Mouse (Mus musculus): ENCODE measurements around the gene Tmtc3.

Gene Tmtc3

DNA sequence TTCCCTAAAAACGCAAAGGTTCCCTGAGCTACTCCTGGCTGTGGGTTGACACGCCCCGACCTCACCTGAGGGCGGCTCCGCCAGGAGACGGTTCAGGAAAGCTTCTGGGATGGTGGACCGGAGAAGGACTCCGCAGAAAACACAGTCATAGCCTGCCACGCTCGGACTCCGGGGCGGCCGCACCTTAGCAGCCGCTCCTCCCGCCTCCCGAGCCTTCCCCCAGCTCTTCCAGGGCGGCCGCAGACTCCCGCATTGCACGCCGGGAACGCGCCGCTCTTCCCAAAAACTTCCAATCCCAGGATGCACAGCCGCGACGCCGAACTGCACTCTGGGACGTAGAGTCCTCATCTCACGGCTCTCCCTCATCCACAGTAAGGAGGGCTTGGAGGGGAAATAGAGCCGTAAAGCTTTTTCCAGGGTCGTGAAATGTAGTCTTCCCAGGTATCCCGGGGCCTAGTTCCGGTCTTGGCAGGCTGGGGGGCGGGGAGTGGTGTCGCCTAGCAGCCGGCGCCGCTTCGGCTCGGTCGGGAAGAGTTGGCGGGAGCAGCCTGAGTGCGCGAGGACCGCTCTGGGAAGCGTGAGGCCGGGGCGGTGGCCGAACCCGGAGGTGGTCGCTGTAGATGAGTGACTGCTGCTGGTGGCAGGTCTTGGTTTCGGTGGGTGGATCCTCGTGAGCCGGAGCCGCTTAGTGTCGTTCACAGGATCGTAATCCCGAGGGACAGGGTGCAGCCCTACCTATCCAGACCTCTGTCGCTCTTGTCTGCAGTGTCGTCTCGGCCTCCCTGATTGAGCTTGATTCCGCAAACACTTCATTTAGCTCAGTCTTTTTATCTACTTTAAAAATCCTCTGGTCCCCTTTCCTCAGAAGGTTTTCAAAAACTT, at the start of gene Tmtc3, which contains the start of gene Cep290:
TSS of gene Tmtc3 (minus strand) at position 254 of the 882 bp plus-strand sequence.
TSS of gene Cep290 (plus strand) at position 462 of the 882 bp plus-strand sequence.
- no peak for TF ChIP-seq GATA4 (IDR thresholded peaks at IDR 0.05; ENCODE audit: insufficient replicate concordance, low read length)

DNA sequence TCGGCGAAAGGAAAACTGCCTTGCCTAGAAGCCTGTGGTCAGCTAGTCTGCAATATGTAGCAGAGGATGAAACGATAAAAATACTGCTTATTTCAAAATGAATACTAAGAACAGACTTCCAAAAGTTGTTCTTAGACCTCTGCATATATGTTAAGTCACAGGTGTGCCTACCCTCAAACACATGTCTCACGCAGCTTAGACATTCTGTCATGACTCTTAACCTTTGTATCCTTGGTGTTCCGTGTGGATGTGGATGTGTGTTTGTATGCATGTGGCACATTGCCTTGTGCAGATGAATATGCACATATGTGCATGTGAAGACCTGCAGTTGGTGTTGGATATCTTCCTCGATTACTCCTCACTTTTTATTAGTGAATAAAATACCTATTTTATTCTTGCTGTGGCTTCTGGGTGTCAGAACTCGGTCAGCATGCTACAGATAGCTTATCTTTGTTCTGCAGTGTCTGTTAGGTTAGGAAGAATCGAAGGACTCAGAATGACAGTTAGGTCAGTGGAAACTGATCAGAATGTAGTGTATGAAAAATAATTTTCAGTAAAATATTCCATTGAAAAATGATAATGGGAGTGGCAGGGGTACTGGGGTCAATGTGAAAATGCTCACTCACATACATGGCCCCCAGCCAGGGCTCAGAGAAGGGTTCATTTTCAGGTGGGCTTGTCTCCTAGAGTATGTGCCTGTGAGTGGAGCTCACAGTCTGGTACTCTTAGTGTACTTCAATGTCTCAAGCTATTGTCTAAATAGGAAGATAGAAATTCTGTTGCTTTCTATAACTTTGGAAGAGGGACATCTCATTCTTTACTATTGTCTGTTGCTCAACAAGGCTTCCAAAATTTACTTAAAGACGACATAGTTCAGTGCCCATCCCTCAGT, 37.6 kb upstream of the Tmtc3 start:
- TF ChIP-seq GATA4 (IDR thresholded peaks at IDR 0.05; ENCODE audit: insufficient replicate concordance, low read length) = no peak

DNA sequence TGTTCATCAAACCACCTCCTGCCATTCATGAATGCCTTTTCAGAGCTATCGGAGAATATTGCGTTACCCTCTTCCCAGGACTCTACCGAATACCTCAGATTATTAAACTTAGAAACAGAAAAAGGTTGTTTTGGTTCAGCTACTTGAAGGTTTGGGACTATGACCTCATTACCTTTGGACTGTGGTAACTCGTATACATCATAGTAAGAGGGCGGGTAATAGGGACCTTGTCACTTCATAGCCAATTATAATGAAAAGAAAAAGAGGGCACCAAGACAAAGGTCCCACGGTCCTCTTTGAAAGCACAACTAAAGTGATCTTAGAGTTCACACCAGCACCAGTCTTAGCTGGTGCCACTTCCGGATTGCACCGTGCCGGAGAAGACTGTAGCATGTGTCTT, 35.2 kb upstream of the Tmtc3 start:
- no peak for TF ChIP-seq GATA4 (IDR thresholded peaks at IDR 0.05; ENCODE audit: insufficient replicate concordance, low read length)

DNA sequence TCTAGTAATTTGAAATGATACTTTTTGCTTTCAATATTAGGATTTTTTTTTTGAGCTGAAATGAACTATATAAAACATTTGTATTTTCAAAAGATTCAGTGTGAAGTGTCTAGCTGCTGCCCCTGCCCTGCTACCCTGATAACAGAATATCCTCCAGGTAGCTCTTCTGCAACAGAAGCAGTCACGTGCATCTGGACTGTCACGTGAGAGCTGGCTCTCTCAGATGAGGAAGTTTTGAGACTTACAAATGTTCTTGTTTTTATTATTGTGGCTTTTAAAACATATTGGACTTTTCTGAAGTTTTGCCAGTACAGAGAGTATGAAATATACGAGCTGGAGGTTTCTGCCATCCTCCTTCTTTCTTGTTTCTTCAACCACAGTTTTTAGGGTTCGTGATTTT, 34.5 kb upstream of the Tmtc3 start:
- no peak for TF ChIP-seq GATA4 (IDR thresholded peaks at IDR 0.05; ENCODE audit: insufficient replicate concordance, low read length)

DNA sequence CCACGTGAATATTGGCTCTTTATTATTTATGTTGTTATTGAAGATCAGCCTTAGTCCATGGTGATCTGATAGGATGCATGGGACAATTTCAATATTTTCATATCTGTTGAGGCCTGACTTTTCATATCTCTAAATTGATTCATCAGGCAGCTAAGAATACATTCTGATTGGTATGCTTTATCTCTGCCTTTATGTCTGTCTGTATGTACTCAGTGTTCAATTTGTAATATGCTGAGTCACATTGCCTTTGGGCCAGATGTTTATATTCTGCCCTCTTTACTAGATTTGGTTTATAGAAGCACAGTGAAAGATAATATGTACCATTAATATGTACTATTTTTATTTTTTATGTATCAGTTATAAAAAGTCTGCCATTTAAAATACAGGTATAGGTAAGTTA, 21.0 kb upstream of the Tmtc3 start:
- no peak for TF ChIP-seq GATA4 (IDR thresholded peaks at IDR 0.05; ENCODE audit: insufficient replicate concordance, low read length)

DNA sequence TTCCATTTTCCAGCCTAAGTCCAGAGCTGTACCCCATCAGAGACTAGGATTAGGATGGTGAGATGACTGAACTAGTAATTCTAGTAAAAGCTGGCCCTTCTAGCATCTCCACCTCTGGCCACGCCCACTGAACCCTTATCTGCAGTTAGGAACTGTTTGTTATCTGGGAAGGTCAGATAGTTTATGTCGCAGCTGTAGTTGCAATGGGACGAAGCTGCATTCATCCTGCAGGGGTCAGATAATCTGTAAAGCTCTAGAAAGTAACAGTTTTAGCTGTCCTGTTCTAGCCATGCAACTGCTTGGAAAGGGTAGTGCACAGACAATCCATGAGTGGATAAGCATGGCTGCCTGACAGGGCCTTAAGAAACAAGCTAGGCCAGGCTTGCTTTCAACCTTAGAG, 11.2 kb upstream of the Tmtc3 start:
- no peak for TF ChIP-seq GATA4 (IDR thresholded peaks at IDR 0.05; ENCODE audit: insufficient replicate concordance, low read length)

DNA sequence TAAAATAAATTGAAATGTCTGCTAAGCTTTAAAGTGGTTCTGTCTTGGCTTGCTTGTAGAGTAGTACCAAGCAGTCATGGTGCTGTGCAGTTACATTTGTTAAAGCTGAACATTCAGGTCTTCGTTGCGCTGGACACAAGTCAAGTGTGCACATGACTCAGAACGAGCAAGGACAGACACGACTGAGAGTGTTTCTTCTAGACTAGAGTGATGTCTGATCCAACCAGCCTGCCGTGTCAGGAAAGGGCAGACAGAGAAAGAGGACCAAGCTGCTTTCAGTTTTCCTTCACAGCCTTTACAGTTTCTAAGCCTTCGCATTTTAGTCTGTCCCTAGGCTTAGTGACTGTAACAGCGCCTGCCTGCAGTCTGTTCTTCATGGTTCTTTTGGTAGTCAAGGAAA, 4.8 kb upstream of the Tmtc3 start:
- TF ChIP-seq GATA4 (IDR thresholded peaks at IDR 0.05; ENCODE audit: insufficient replicate concordance, low read length) = no peak

DNA sequence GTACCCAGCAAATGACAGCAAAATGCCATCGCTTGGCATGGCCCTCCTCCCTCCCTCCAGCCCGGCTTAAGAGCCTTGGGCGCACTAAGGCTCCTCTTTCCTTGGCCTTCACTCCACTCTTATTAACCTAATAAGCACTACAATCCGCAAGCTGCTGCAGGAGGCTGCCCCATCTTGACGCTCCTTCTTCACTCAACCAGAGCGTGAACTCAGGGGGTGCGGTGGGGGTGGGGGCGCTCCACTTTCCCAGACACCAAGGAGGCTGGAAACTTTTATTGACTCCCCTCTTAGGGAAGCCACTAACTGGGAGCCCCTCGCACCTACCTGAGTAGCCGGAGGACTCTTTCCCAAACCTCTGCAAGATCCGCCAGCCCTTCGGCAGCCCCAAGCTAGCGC, 451 bp downstream of the Tmtc3 start:
- TF ChIP-seq GATA4 (IDR thresholded peaks at IDR 0.05; ENCODE audit: insufficient replicate concordance, low read length) = no peak

DNA sequence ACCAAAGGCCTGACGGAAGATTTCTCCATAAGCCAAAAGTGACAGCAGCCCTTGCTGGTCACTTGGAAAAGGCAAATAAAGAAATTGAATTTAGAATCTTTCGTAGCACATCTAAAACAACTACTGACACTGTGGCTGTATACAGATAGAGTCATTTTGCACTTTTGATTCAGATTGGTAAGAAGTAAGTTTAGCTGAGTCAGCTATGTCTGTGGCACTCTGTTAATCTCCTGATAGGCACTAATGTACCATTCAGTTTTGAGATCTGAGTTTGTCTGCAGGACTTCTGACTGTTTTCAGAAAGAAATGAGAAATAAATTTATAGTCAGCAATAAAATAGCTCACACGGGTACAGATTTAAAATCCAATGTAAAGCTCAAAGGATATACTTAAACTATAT, 7.6 kb downstream of the Tmtc3 start:
- TF ChIP-seq GATA4 (IDR thresholded peaks at IDR 0.05; ENCODE audit: insufficient replicate concordance, low read length) = no peak

DNA sequence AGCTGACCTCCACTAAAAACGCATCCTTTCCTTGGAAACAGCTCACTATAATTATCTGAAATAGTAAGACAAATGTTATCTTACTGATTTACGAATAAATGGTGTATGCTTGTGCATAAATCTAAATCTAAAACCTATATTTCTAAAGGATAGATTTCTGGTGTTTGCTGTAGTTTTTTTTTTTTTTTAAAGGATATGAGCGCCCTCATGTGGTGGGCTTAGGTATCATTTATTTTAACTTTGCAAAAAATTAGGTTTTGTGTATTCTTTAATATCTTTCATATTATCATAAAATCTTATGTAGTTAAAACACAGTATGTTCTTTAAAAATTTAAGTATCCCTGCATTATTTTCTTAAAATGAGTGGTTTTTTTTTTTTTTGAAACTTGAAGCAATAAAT, 12.1 kb downstream of the Tmtc3 start:
- no peak for TF ChIP-seq GATA4 (IDR thresholded peaks at IDR 0.05; ENCODE audit: insufficient replicate concordance, low read length)

DNA sequence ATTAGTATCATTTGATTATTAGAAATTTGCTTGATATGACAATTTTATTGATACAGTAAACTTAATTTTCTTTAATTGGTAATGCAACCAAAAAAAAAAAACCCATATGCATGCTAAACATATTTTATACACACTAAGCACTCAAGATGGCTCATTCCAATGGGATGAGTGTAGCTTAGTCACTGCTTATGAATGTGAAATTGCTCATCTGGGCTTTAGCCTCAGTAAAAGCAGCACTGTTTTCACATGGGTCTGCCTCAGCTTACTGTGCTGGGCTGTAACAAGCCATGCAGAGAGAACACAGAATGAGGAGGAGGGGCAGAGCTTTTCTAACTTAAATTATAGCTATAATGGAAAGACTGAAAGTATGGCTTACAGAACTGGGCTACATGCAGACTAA, 26.6 kb downstream of the Tmtc3 start:
- no peak for TF ChIP-seq GATA4 (IDR thresholded peaks at IDR 0.05; ENCODE audit: insufficient replicate concordance, low read length)

DNA sequence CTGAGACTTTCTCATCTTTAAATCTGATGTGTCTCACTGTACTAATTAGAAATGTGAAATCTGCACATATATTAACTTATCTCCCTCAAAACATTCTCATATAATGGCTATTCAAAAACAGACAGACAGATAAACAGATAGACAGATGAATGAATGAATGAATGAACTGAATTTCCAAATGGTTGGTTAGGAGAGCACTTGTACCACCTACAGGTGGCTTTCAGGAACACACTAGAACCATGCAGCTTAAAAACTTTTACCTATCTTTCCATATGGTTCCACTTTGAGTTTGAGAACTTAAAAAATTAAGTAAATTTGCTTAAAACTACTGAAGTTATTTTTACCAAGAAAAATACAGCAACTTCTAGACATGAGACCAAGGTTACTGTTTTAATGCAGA, 37.8 kb downstream of the Tmtc3 start:
- TF ChIP-seq GATA4 (IDR thresholded peaks at IDR 0.05; ENCODE audit: insufficient replicate concordance, low read length) = no peak

DNA sequence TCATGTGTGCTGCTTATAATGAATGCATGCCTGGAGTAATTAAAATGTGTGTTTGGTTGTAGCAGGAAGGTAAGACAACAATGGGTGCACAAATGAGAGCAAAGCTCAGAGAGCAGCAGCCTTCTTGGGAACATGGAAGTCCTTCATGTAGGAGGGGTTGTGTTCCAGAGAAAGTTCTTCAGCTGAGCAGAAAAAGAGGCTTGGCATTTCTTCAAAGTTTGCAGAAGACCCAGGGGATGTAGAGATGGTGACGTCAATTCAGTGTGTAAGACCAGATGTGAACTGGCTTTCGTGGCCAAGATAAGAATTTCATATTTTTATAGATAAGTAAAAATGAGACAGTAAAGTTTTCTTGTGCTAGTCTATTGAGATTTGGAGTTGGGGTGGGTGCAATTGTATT, 59.6 kb downstream of the Tmtc3 start:
- no peak for TF ChIP-seq GATA4 (IDR thresholded peaks at IDR 0.05; ENCODE audit: insufficient replicate concordance, low read length)

DNA sequence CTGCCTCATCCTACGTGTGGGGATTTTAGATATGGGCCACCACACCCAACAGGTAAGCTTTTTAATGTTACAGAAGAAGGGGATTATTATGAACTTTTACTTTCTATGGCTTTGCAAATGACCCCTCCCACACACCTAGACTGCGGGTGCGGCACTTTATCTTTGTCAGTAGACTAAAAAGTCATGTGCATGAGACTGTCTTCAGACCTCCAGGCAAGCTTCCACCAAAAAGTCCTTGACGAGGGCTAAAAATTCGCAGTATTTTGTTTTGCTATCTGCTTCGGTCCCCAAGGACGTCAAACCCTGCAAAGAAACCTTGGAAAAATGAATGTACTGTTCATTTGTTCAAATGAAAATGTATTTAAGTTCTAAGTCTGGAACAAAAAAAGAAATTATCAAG, 71.6 kb downstream of the Tmtc3 start:
- TF ChIP-seq GATA4 (IDR thresholded peaks at IDR 0.05; ENCODE audit: insufficient replicate concordance, low read length) = no peak

Measured in liver, adult (tissue).